Mouse (Mus musculus) naive thymus-derived CD4-positive, alpha-beta T cell, adult 2 months (primary cell): ENCODE results near the gene Olfr615.
"Not testable (repeated sequence)": the region's sequence is repeated elsewhere in the genome, so short reads cannot be mapped to it uniquely, and the experiment has no call there.

ENCODE experiments used
- DNase-seq: peaks from one replicate; pipeline ENCODE4 v3.0.0-alpha.2; 2011; ENCODE audit warnings: low read depth

Olfr615 gene

DNA sequence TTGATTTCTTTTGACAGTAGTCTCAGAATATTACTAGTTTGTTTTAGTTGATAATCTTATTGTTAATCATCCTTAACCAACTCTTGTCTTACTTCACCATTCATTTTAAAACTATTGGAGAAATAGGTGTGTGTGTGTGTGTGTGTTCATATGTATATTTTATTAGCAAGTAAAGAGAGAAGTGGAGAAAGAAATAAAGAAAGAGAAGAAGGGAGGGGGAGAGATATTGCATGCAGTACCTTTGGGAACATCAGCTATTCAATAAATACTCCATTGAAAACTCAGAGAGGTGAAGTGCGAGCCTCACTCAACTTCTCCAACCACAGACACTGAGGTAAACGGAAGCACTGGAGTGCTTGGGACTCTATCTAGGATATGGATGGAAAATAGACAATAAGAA lies at the start of gene Olfr615:
TSS of gene Olfr615 (plus strand) at position 301 of the 400 bp plus-strand sequence.
- no peak for DNase-seq

DNA sequence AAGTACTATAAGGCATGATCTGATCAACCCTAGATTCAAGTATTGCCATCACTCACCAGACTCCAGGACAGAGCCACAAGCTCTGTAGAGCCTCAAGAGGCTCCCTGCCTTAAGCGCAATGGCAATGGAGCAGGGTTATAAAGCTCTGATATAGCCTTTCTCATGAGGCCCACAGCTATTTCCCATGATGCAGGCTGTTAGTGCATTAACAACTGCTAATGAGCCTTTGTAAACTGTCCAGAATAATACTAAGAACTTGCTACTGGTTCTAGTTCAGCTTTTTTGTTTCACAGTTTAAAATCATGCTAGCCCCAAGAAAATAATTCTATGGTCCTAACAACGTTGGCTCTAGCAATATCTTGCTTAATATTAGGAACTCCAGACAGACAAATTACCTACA lies 43.9 kb upstream of the Olfr615 start, which contains the start of gene Olfr610:
TSS of gene Olfr610 (minus strand) at position 101 of the 400 bp plus-strand sequence.
- DNase-seq: no peak

DNA sequence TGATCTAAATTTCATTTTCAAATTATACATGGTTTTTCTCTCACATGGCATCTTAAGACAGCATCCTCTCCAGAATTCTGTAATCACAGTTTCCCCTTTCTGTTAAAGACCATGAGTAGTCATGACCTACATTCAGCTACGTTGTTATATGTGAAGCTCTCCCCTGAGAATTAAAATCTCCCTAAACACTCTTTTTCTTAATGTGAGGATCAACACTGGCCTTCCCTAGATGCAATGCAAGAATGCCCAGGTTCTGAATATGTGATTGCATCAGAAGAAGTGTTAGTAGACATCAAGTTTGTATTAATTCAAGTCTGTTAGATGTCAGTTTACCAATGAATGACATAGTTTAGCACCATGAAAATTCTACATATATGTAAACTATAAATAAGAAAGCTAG lies 35.1 kb upstream of the Olfr615 start, which contains the start of gene Olfr611:
TSS of gene Olfr611 (minus strand) at position 101 of the 400 bp plus-strand sequence.
- DNase-seq: not testable (repeated sequence)

DNA sequence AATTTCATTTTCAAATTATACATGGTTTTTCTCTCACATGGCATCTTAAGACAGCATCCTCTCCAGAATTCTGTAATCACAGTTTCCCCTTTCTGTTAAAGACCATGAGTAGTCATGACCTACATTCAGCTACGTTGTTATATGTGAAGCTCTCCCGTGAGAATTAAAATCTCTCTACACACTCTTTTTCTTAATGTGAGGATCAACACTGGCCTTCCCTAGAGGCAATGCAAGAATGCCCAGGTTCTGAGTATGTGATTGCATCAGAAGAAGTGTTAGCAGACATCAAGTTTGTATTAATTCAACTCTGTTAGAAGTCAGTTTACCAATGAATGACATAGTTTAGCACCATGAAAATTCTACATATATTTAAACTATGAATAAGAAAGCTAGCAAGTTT lies 13.3 kb upstream of the Olfr615 start, which contains the start of gene Olfr612:
TSS of gene Olfr612 (minus strand) at position 101 of the 400 bp plus-strand sequence.
- not testable (repeated sequence) for DNase-seq

DNA sequence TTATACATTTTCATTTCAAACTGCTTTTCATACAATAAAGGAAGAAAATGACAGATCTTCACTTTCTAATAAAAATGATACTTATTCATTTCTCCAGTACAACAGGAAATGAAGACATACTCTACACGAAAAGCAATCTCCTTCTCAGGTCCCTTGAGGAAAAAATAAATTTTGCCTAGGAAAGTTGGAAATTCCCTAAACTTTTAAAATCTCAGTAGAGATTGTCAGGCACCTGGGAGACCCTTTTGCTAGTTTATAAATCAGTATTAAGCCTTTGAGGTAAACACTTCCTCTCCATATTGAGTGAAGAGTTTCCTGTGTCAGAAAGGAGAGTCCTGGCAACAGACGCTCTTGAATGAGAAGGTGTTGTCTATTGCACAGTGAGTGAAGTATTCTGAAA lies 8.1 kb upstream of the Olfr615 start, which contains the start of gene Olfr613:
TSS of gene Olfr613 (plus strand) at position 301 of the 400 bp plus-strand sequence.
- DNase-seq: no peak

DNA sequence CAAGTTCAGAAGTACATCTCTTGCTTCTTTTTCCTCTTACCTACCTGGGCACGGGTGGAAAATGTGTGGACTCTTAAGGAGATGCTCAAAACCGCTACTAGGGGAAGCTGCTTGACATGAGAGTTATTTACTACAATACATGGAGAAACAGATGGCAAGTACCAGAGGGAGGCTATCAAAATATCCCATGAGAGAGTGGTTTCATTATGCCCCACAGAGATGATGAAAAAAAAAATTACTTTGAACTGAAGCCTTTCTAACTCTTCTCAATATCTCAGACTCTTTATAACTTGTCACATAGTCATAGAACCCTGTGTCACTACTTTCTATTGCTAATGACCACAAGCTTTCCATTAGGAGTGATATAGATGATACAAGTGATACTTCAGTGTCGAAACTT lies 13.2 kb downstream of the Olfr615 start, which contains the start of gene Olfr616:
TSS of gene Olfr616 (minus strand) at position 101 of the 400 bp plus-strand sequence.
- DNase-seq: no peak

DNA sequence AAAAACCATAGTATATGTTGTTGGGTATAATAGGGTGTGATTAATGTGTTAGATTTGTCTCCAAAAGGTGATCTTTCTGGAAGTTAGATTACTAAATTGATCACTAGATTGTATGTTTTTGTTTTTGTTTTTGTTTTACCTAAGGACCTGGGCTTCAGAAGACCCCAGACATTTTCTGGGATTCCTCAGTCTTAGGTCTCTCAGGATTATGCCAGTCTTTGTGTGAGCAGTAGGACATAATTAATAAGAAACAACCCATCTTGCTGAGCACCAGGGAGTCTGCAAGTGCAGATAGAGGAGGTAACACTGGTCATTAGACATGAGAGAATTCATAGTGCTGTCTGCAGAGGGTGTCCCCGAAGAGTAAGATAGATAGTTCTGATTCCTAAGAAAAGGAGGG lies 16.9 kb downstream of the Olfr615 start, which contains the start of gene Olfr617:
TSS of gene Olfr617 (plus strand) at position 301 of the 400 bp plus-strand sequence.
- no peak for DNase-seq

DNA sequence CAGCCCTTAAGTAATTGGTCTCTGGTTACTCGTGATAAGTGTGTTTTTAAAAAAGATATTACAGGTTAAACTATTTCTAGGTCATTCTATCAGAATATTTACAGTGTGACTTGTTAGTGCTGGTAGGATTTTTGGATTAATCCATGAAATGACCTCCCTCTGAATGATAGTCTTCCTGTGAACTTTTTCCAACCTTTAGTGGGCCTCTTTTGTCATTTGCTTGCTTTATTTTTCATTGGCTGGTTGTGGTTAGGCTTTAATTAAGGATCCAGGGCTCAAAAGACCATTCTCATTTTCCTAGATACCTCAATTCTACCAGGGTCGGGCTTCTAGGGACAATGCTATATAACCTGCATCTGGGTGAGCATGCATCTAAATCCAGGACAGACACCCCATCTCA lies 33.9 kb downstream of the Olfr615 start, which contains the start of gene Olfr618:
TSS of gene Olfr618 (plus strand) at position 301 of the 400 bp plus-strand sequence.
- DNase-seq: no peak

DNA sequence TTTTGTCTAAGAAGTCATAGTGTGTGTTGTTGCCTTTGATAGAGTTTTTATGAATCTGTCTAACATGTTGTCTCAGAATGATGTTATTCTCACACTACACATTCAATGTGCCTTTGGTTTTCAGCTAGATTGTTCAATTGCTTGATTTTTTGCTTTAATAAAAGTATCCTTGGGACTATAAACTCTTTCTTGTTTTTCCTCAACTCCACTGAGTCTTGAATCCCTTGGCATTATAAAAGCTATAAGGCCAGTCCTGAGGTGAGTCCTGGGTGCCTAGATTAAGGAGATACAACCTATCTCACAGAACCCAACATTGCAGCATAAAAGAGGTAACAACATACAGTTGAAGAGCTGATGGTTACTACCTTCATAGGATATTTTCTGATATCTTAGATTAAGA lies 44.4 kb downstream of the Olfr615 start, which contains the start of gene Olfr619:
TSS of gene Olfr619 (plus strand) at position 301 of the 400 bp plus-strand sequence.
- no peak for DNase-seq

DNA sequence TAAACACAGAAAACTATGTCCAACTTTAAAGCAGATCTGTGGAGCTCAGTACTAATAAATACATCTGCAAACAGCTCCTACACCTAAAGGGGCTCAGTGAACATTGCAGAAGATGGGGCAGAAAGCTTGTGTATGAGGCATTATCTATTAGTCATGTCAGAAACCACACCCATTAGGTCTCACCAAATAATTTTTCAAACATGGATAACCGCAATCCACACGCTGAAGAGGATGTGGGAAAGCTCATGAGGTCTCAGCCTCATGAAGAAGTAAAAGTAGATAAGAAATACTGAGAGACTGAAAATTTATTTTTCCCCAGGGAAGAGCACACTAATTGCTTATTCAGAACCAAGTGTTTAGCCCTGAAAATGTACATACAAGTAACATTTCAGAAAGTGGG lies 51.5 kb downstream of the Olfr615 start:
- DNase-seq: no peak

DNA sequence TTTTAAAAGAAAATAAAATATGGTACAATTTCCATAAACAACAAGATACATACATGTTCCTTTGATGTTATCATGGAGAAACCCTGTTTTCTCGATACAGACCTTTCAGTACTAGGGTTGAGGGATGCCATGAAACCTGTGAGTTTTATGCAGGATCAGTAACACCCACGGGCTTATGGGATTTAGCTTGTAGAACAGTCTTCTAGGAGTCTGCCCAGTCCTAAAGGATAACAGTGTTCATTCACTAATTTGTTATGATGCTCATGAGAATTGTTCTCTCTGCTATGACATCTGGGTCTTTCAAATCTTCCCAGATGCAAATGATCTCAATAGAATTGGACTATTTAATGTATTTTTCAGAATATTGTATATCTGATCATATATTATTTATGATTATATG lies 56.6 kb downstream of the Olfr615 start, which contains the start of gene Olfr620:
TSS of gene Olfr620 (minus strand) at position 101 of the 400 bp plus-strand sequence.
- DNase-seq: no peak
